Mouse (Mus musculus) heart, embryonic 14.5 days (tissue): ENCODE measurements around the gene Zdhhc17. TPM values are rescaled to one million over a fixed set of nuclear protein-coding genes. Genes with fewer than 3 reads are reported as not detected.

Experiments used
- ATAC-seq: fragments of 200-750 bp; cut with Nextera tagmentation; 2 replicates; pipeline ENCODE4 v1.8.0; 2017; ENCODE audit warnings: low read depth, moderate TSS enrichment; ENCODE audit not compliant: insufficient number of reproducible peaks, insufficient read depth, low FRiP score
- H3K27ac ChIP-seq, 2 experiments: fragments of 200-500 bp in 1 of 2; fragments of 300-500 bp in 1 of 2; sonication (generic) in 1 of 2; replicated peaks in 1 of 2; 2 replicates each; pipeline ENCODE4 v1.5.1; 2012 to 2014; ENCODE audit warnings: low read depth in 2 of 2, low read length in 2 of 2, control low read depth in 1 of 2, mild to moderate bottlenecking in 1 of 2, mixed read lengths in 1 of 2; ENCODE audit not compliant: control insufficient read depth in 1 of 2, insufficient read depth in 1 of 2
- H3K27me3 ChIP-seq: fragments of 300-500 bp; sonication (generic); 2 replicates; pipeline ENCODE4 v1.6.1; 2014; ENCODE audit warnings: mild to moderate bottlenecking, low read length, control low read depth; ENCODE audit not compliant: control insufficient read depth, insufficient read depth
- H3K36me3 ChIP-seq: fragments of 300-500 bp; sonication (generic); 2 replicates; pipeline ENCODE4 v1.6.1; 2014; ENCODE audit warnings: mild to moderate bottlenecking, control low read depth, low read length, mixed read lengths; ENCODE audit not compliant: control insufficient read depth, insufficient read depth
- H3K4me1 ChIP-seq, 2 experiments: fragments of 200-500 bp in 1 of 2; fragments of 300-500 bp in 1 of 2; sonication (generic) in 1 of 2; 2 replicates each; pipeline ENCODE4 v1.6.1; 2012 to 2014; ENCODE audit warnings: low read length in 2 of 2, control low read depth in 1 of 2, mixed read lengths in 1 of 2; ENCODE audit not compliant: control insufficient read depth in 2 of 2, insufficient read depth in 2 of 2
- H3K4me2 ChIP-seq: fragments of 300-500 bp; sonication (generic); 2 replicates; pipeline ENCODE4 v1.6.1; 2014; ENCODE audit warnings: mild to moderate bottlenecking, low read length
- H3K4me3 ChIP-seq, 2 experiments: fragments of 200-500 bp in 1 of 2; fragments of 300-500 bp in 1 of 2; sonication (generic) in 1 of 2; 2 replicates each; pipeline ENCODE4 v1.5.1; 2012 to 2014; ENCODE audit warnings: low read length in 2 of 2, mild to moderate bottlenecking in 2 of 2, control low read depth in 1 of 2, low read depth in 1 of 2, moderate library complexity in 1 of 2; ENCODE audit not compliant: control insufficient read depth in 1 of 2, insufficient read depth in 1 of 2
- H3K9ac ChIP-seq: fragments of 300-500 bp; sonication (generic); 2 replicates; pipeline ENCODE4 v1.6.1; 2014; ENCODE audit warnings: mild to moderate bottlenecking, low read length
- H3K9me3 ChIP-seq: fragments of 300-500 bp; sonication (generic); 2 replicates; pipeline ENCODE4 v1.6.1; 2016; ENCODE audit warnings: low read length, control low read depth; ENCODE audit not compliant: control insufficient read depth
- WGBS: fragments of 180-500 bp; shearing (Covaris S2); extraction: QIAGEN DNeasy Blood & Tissue Kit; methylation state at CpG from one replicate; pipeline ENCODE4 v1.1.7; 2014; 5-methylcytosine and 5-hydroxymethylcytosine counted together
- polyA plus RNA-seq: library from polyadenylated mRNA; unstranded; fragments of >200 nt; fragmentation: Nextera tagmentation; extraction: Ambion mirVana; gene quantifications from 2 replicates; pipeline ENCODE4 v1.2.1, GENCODE M21; 2014

The Zdhhc17 gene
- polyA plus RNA-seq, 1 experiment from 2014 or later: 23.4 TPM

- Histone ChIP-seq H3K4me2 (no peak overlapping the region), H3K4me1 (peaks cover 5 to 27% of the 10 kb centered on the region in 2 experiments), H3K9me3 (no peaks in the 10 kb centered on the region), H3K4me3 (no peak overlapping the region), H3K27ac (no peak overlapping the region), H3K36me3 (no peaks in the 10 kb centered on the region), H3K9ac (no peak overlapping the region), H3K27me3 (no peaks in the 10 kb centered on the region)
- ATAC-seq: no peak
- WGBS: 90% methylated on average over 6 of the region's 6 CpGs
These were observed 5.7 kb downstream of the Zdhhc17 start for GRCm38 (mm10) chr10:111004220-111004619.

GRCm38 (mm10) chr10:110999201-110999600 is 10.7 kb downstream of the Zdhhc17 start:
- WGBS: 51% methylated on average over 5 of the region's 5 CpGs
- Histone ChIP-seq H3K36me3 (no peaks in the 10 kb centered on the region), H3K9me3 (no peaks in the 10 kb centered on the region), H3K4me3 (no peak overlapping the region), H3K27ac (no peak overlapping the region; a peak in 1 of 4 replicates), H3K9ac (no peak overlapping the region), H3K4me1 (peaks cover 0 to 9% of the 10 kb centered on the region in 2 experiments; a peak in 3 of 4 replicates), H3K4me2 (no peak overlapping the region), H3K27me3 (no peaks in the 10 kb centered on the region)
- no peak for ATAC-seq

GRCm38 (mm10) chr10:110997180-110997579 is 12.8 kb downstream of the Zdhhc17 start:
- Histone ChIP-seq H3K4me1 (peaks cover under 1 to 13% of the 10 kb centered on the region in 2 experiments), H3K4me3 (no peak overlapping the region), H3K27me3 (no peaks in the 10 kb centered on the region), H3K9ac (no peak overlapping the region), H3K27ac (no peak overlapping the region), H3K9me3 (no peaks in the 10 kb centered on the region), H3K4me2 (no peak overlapping the region), H3K36me3 (no peaks in the 10 kb centered on the region)
- no peak for ATAC-seq
- 61% methylated on average over 6 of the region's 6 CpGs for WGBS

GRCm38 (mm10) chr10:110994761-110995160 is 15.2 kb downstream of the Zdhhc17 start:
- H3K4me2 ChIP-seq: no peak overlapping the region
- no peaks in the 10 kb centered on the region for H3K9me3 ChIP-seq
- H3K9ac ChIP-seq: no peak overlapping the region
- WGBS: 56% methylated on average over 5 of the region's 5 CpGs
- no peaks in the 10 kb centered on the region for H3K36me3 ChIP-seq
- ATAC-seq: no peak
- no peak overlapping the region for H3K4me3 ChIP-seq
- H3K4me1 ChIP-seq: peaks cover 6 to 28% of the 10 kb centered on the region in 2 experiments
- H3K27ac ChIP-seq: no peak overlapping the region
- no peaks in the 10 kb centered on the region for H3K27me3 ChIP-seq

GRCm38 (mm10) chr10:110993249-110993648 is 16.7 kb downstream of the Zdhhc17 start:
- Histone ChIP-seq H3K36me3 (no peaks in the 10 kb centered on the region), H3K4me3 (no peak overlapping the region), H3K4me2 (no peak overlapping the region), H3K27me3 (no peaks in the 10 kb centered on the region), H3K9me3 (no peaks in the 10 kb centered on the region), H3K4me1 (peaks cover 6 to 19% of the 10 kb centered on the region in 2 experiments), H3K9ac (no peak overlapping the region), H3K27ac (no peak overlapping the region)
- no peak for ATAC-seq
- 64% methylated on average over 5 of the region's 5 CpGs for WGBS

GRCm38 (mm10) chr10:110992047-110992431 is 17.9 kb downstream of the Zdhhc17 start:
- H3K27me3 ChIP-seq: no peaks in the 10 kb centered on the region
- no peak overlapping the region for H3K9ac ChIP-seq
- no peaks in the 10 kb centered on the region for H3K9me3 ChIP-seq
- WGBS: 16% methylated on average over 9 of the region's 9 CpGs
- H3K4me3 ChIP-seq: no peak overlapping the region
- no peak overlapping the region for H3K4me2 ChIP-seq
- peaks cover 6 to 21% of the 10 kb centered on the region in 2 experiments for H3K4me1 ChIP-seq
- H3K36me3 ChIP-seq: no peaks in the 10 kb centered on the region
- 0 out of 4 replicates have a peak overlapping the region, but pooled peaks of 1 of the 2 experiments have one; percentile 45 for H3K27ac ChIP-seq
- ATAC-seq: no peak

GRCm38 (mm10) chr10:110991307-110992046 is 18.5 kb downstream of the Zdhhc17 start:
- no peak for ATAC-seq
- H3K4me2 ChIP-seq: no peak overlapping the region
- no peak overlapping the region for H3K9ac ChIP-seq
- H3K4me1 ChIP-seq: peaks cover 6 to 26% of the 10 kb centered on the region in 2 experiments
- 65% methylated on average over 6 of the region's 6 CpGs for WGBS
- no peaks in the 10 kb centered on the region for H3K27me3 ChIP-seq
- no peaks in the 10 kb centered on the region for H3K9me3 ChIP-seq
- H3K4me3 ChIP-seq: no peak overlapping the region
- H3K36me3 ChIP-seq: no peaks in the 10 kb centered on the region
- 0 out of 4 replicates have a peak overlapping the region, but pooled peaks of 1 of the 2 experiments have one; percentile 45 for H3K27ac ChIP-seq
